Mouse (Mus musculus) spleen, adult 2 months (tissue): ENCODE results near the gene Ada.

Experiments
- CTCF ChIP-seq: fragments of 200-500 bp; IDR thresholded peaks from 2 replicates; pipeline ENCODE4 v1.5.1; 2011; ENCODE audit warnings: mild to moderate bottlenecking, inconsistent platforms; ENCODE audit not compliant: insufficient read depth, insufficient read length, insufficient replicate concordance; ENCODE audit errors: extremely low read depth
- POLR2A ChIP-seq: fragments of 200-500 bp; IDR thresholded peaks from 2 replicates; pipeline ENCODE4 v1.6.1; 2011; ENCODE audit warnings: low read depth, low read length, inconsistent platforms

GRCm38 (mm10) chr2:163726766-163727393, 23.2 kb downstream of the Ada start:
- TF ChIP-seq CTCF (no peak), POLR2A (no peak)
